Mouse (Mus musculus) ES-Bruce4 (cell line): ENCODE results near the gene Abcb1b.

Experiments used
- CTCF ChIP-seq: IDR thresholded peaks from one replicate; pipeline ENCODE4 v1.8.1; 2011; ENCODE audit warnings: low read depth, low read length
- EP300 ChIP-seq: IDR thresholded peaks from 2 replicates; pipeline ENCODE4 v1.6.1; 2011; ENCODE audit warnings: low read depth, low read length; ENCODE audit not compliant: insufficient read depth
- POLR2A ChIP-seq: IDR thresholded peaks from one replicate; pipeline ENCODE4 v1.8.1; 2011; ENCODE audit warnings: low read length; ENCODE audit not compliant: insufficient read depth

- TF ChIP-seq EP300 = no peak
- TF ChIP-seq POLR2A = no peak
- no peak for TF ChIP-seq CTCF
Observed at GRCm38 (mm10) chr5:8902141-8902817, 104.3 kb downstream of the Abcb1b start.
